Mouse (Mus musculus): ENCODE data around the gene Asb11. TPM values are rescaled to one million over a fixed set of nuclear protein-coding genes. Genes with fewer than 3 reads are reported as not detected.

Asb11 gene
- polyA plus RNA-seq (2011; ENCODE audit: insufficient read depth, insufficient read length, low replicate concordance, missing spikeins), result not detected in 2 replicates

GRCm38 (mm10) chrX:164436709-164437108, at the start of gene Asb11:
Gene Asb11 (plus strand): TSS chrX:164436994.
- no peak within 1 kb of the TSS for H3K27ac ChIP-seq (ENCODE audit: control insufficient read depth, insufficient read depth, low read depth, low read length, poor library complexity)
- no peak within 1 kb of the TSS for H3K4me3 ChIP-seq (replicated peaks; ENCODE audit: control insufficient read depth, low read depth, low read length)
- 31% methylated on average over 8 of the region's 8 CpGs for WGBS
- TF ChIP-seq CTCF (IDR thresholded peaks at IDR 0.05; ENCODE audit: control insufficient read depth, insufficient read depth, low read length) (no peak), POLR2A (IDR thresholded peaks at IDR 0.05; ENCODE audit: borderline replicate concordance, control insufficient read depth, low read depth, low read length) (no peak)
- H3K4me1 ChIP-seq (ENCODE audit: control insufficient read depth, insufficient read depth, low read length), result no peaks in the 10 kb centered on the region

GRCm38 (mm10) chrX:164394091-164394490, 42.7 kb upstream of the Asb11 start:
- H3K4me1 ChIP-seq (ENCODE audit: control insufficient read depth, insufficient read depth, low read length), result no peaks in the 10 kb centered on the region
- no peak overlapping the region for H3K4me3 ChIP-seq (replicated peaks; ENCODE audit: control insufficient read depth, low read depth, low read length)
- H3K27ac ChIP-seq (ENCODE audit: control insufficient read depth, insufficient read depth, low read depth, low read length, poor library complexity), result no peak overlapping the region
- 80% methylated on average over 4 of the region's 4 CpGs for WGBS
- no peak for TF ChIP-seq POLR2A (IDR thresholded peaks at IDR 0.05; ENCODE audit: borderline replicate concordance, control insufficient read depth, low read depth, low read length)
- TF ChIP-seq CTCF (IDR thresholded peaks at IDR 0.05; ENCODE audit: control insufficient read depth, insufficient read depth, low read length), result no peak

GRCm38 (mm10) chrX:164398456-164398855, 38.3 kb upstream of the Asb11 start:
- WGBS, result 52% methylated on average over 3 of the region's 3 CpGs
- TF ChIP-seq CTCF (IDR thresholded peaks at IDR 0.05; ENCODE audit: control insufficient read depth, insufficient read depth, low read length) (no peak), POLR2A (IDR thresholded peaks at IDR 0.05; ENCODE audit: borderline replicate concordance, control insufficient read depth, low read depth, low read length) (no peak)
- H3K27ac ChIP-seq (ENCODE audit: control insufficient read depth, insufficient read depth, low read depth, low read length, poor library complexity), result no peak overlapping the region
- no peak overlapping the region for H3K4me3 ChIP-seq (replicated peaks; ENCODE audit: control insufficient read depth, low read depth, low read length)
- H3K4me1 ChIP-seq (ENCODE audit: control insufficient read depth, insufficient read depth, low read length), result no peaks in the 10 kb centered on the region

GRCm38 (mm10) chrX:164405080-164405649, 31.6 kb upstream of the Asb11 start:
- no peak overlapping the region for H3K4me3 ChIP-seq (replicated peaks; ENCODE audit: control insufficient read depth, low read depth, low read length)
- H3K27ac ChIP-seq (ENCODE audit: control insufficient read depth, insufficient read depth, low read depth, low read length, poor library complexity), result no peak overlapping the region
- H3K4me1 ChIP-seq (ENCODE audit: control insufficient read depth, insufficient read depth, low read length), result no peaks in the 10 kb centered on the region
- TF ChIP-seq CTCF (IDR thresholded peaks at IDR 0.05; ENCODE audit: control insufficient read depth, insufficient read depth, low read length), result no peak
- TF ChIP-seq POLR2A (IDR thresholded peaks at IDR 0.05; ENCODE audit: borderline replicate concordance, control insufficient read depth, low read depth, low read length), result no peak

GRCm38 (mm10) chrX:164406133-164407022, 30.4 kb upstream of the Asb11 start:
- H3K4me3 ChIP-seq (replicated peaks; ENCODE audit: control insufficient read depth, low read depth, low read length), result no peak overlapping the region
- no peak for TF ChIP-seq CTCF (IDR thresholded peaks at IDR 0.05; ENCODE audit: control insufficient read depth, insufficient read depth, low read length)
- no peak for TF ChIP-seq POLR2A (IDR thresholded peaks at IDR 0.05; ENCODE audit: borderline replicate concordance, control insufficient read depth, low read depth, low read length)
- no peaks in the 10 kb centered on the region for H3K4me1 ChIP-seq (ENCODE audit: control insufficient read depth, insufficient read depth, low read length)
- 59% methylated on average over 9 of the region's 9 CpGs for WGBS
- no peak overlapping the region for H3K27ac ChIP-seq (ENCODE audit: control insufficient read depth, insufficient read depth, low read depth, low read length, poor library complexity)

- 56% methylated on average over 3 of the region's 3 CpGs for WGBS
- no peak overlapping the region for H3K4me3 ChIP-seq (replicated peaks; ENCODE audit: control insufficient read depth, low read depth, low read length)
- TF ChIP-seq CTCF (IDR thresholded peaks at IDR 0.05; ENCODE audit: control insufficient read depth, insufficient read depth, low read length), result no peak
- no peak for TF ChIP-seq POLR2A (IDR thresholded peaks at IDR 0.05; ENCODE audit: borderline replicate concordance, control insufficient read depth, low read depth, low read length)
- H3K27ac ChIP-seq (ENCODE audit: control insufficient read depth, insufficient read depth, low read depth, low read length, poor library complexity), result no peak overlapping the region
- H3K4me1 ChIP-seq (ENCODE audit: control insufficient read depth, insufficient read depth, low read length), result no peaks in the 10 kb centered on the region
Observed at GRCm38 (mm10) chrX:164408301-164408927, 28.4 kb upstream of the Asb11 start.

GRCm38 (mm10) chrX:164410562-164410961, 26.2 kb upstream of the Asb11 start:
- Histone ChIP-seq H3K4me3 (replicated peaks; ENCODE audit: control insufficient read depth, low read depth, low read length) (no peak overlapping the region), H3K4me1 (ENCODE audit: control insufficient read depth, insufficient read depth, low read length) (no peaks in the 10 kb centered on the region), H3K27ac (ENCODE audit: control insufficient read depth, insufficient read depth, low read depth, low read length, poor library complexity) (no peak overlapping the region)
- TF ChIP-seq CTCF (IDR thresholded peaks at IDR 0.05; ENCODE audit: control insufficient read depth, insufficient read depth, low read length) (no peak), POLR2A (IDR thresholded peaks at IDR 0.05; ENCODE audit: borderline replicate concordance, control insufficient read depth, low read depth, low read length) (no peak)
- 59% methylated on average over 1 of the region's 1 CpGs for WGBS

- WGBS, result 59% methylated on average over 2 of the region's 2 CpGs
- Histone ChIP-seq H3K27ac (ENCODE audit: control insufficient read depth, insufficient read depth, low read depth, low read length, poor library complexity) (no peak overlapping the region), H3K4me1 (ENCODE audit: control insufficient read depth, insufficient read depth, low read length) (no peaks in the 10 kb centered on the region), H3K4me3 (replicated peaks; ENCODE audit: control insufficient read depth, low read depth, low read length) (no peak overlapping the region)
- no peak for TF ChIP-seq POLR2A (IDR thresholded peaks at IDR 0.05; ENCODE audit: borderline replicate concordance, control insufficient read depth, low read depth, low read length)
- no peak for TF ChIP-seq CTCF (IDR thresholded peaks at IDR 0.05; ENCODE audit: control insufficient read depth, insufficient read depth, low read length)
Observed at GRCm38 (mm10) chrX:164416803-164417202, 20.0 kb upstream of the Asb11 start.

Data from bone marrow, adult 2 months (tissue).